Mouse (Mus musculus): ENCODE measurements around the gene 2610021A01Rik.
"Not testable (repeated sequence)": the region's sequence is repeated elsewhere in the genome, so short reads cannot be mapped to it uniquely, and the experiment has no call there.

The 2610021A01Rik gene

GRCm38 (mm10) chr7:41599034-41599813 is at the start of gene 2610021A01Rik:
Gene 2610021A01Rik (plus strand): TSS chr7:41599230.
- ChIA-PET CTCF (interaction anchor here in 2 of 4 experiments (0.8 to 1.0 kb wide), 2 partner anchors 8 to 99 kb away, joined by 3 read pairs; no protein-coding TSS in a partner anchor), POLR2A (interaction anchor here in 3 of 4 experiments (0.6 to 2.4 kb wide), 25 partner anchors 9 to 906 kb away, joined by 3 to 20 read pairs (median 5); partner anchors contain the start of genes Zfp788 (in 3 of the 3), AW146154 (in 2 of the 3), Gm20449 (in 2 of the 3) and AI987944 (in 1 of the 3))

- ChIA-PET CTCF (interaction anchor here in 2 of 4 experiments (0.9 to 1.1 kb wide), 3 partner anchors 13 to 73 kb away, joined by 3 to 5 read pairs (median 3); partner anchors contain the start of genes Gm6871 (in 1 of the 2) and Zfp788 (in 1 of the 2)), POLR2A (interaction anchor here in 3 of 4 experiments (0.6 to 3.9 kb wide), 32 partner anchors 12 to 1032 kb away, joined by 3 to 33 read pairs (median 5); partner anchors contain the start of genes AW146154 (in 3 of the 3), Gm20449 (in 3 of the 3), Zfp788 (in 3 of the 3) and Gm6871 (in 2 of the 3))
These were observed 38.3 kb upstream of the 2610021A01Rik start for GRCm38 (mm10) chr7:41560681-41561080.

- POLR2A ChIA-PET, result interaction anchor here in 3 of 4 experiments (0.8 to 2.0 kb wide), 11 partner anchors 8 to 75 kb away, joined by 3 to 13 read pairs (median 4); partner anchors contain the start of genes Zfp788 (in 2 of the 3) and Gm20449 (in 1 of the 3)
- CTCF ChIA-PET, result interaction anchor here in 3 of 4 experiments (0.5 to 1.6 kb wide), 3 partner anchors 13 to 698 kb away, joined by 3 to 4 read pairs (median 3); no protein-coding TSS in a partner anchor
These were observed 25.5 kb upstream of the 2610021A01Rik start, which contains the start of gene Gm6871 for GRCm38 (mm10) chr7:41573562-41573961. Gene Gm6871 (minus strand): TSS chr7:41573662.

- POLR2A ChIA-PET, result no interaction called here
- CTCF ChIA-PET, result no interaction called here
These were observed 21.1 kb upstream of the 2610021A01Rik start for GRCm38 (mm10) chr7:41577956-41578355.

- POLR2A ChIA-PET, result interaction anchor here in 3 of 4 experiments (0.6 to 3.0 kb wide), 30 partner anchors 8 to 1627 kb away, joined by 3 to 20 read pairs (median 4); partner anchors contain the start of genes Zfp788 (in 3 of the 3), AW146154 (in 2 of the 3), Gm20449 (in 2 of the 3) and Gm6871 (in 2 of the 3)
- CTCF ChIA-PET, result interaction anchor here in 2 of 4 experiments (0.6 to 1.0 kb wide), 2 partner anchors 82 to 83 kb away, joined by 3 to 4 read pairs; partner anchors contain the start of genes AW146154 (in 2 of the 2) and Gm20449 (in 1 of the 2)
These were observed 17.0 kb upstream of the 2610021A01Rik start for GRCm38 (mm10) chr7:41582028-41582427.

GRCm38 (mm10) chr7:41587831-41588230 is 11.2 kb upstream of the 2610021A01Rik start:
- CTCF ChIA-PET, result not testable (repeated sequence)

GRCm38 (mm10) chr7:41598615-41599014 is 415 bp upstream of the 2610021A01Rik start:
- ChIA-PET CTCF (no interaction called here), POLR2A (interaction anchor here in 3 of 4 experiments (0.7 to 2.3 kb wide), 13 partner anchors 10 to 205 kb away, joined by 3 to 11 read pairs (median 4); partner anchors contain the start of genes Zfp788 (in 3 of the 3), AI987944 (in 2 of the 3), AW146154 (in 2 of the 3) and Gm20449 (in 2 of the 3))

More at GRCm38 (mm10) chr7:41587831-41588230, 11.2 kb upstream of the 2610021A01Rik start:
- POLR2A ChIA-PET, result interaction anchor here in 1 of 4 experiments (1.2 kb wide), 1 partner anchor 45 kb away, joined by 3 read pairs; the partner anchor contains the start of gene Zfp788

- ChIA-PET CTCF (interaction anchor here in 3 of 4 experiments (0.7 to 1.2 kb wide), 5 partner anchors 9 to 100 kb away, joined by 3 to 5 read pairs (median 3); partner anchors contain the start of gene Zfp788 (in 1 of the 3)), POLR2A (interaction anchor here in 3 of 4 experiments (0.5 to 2.4 kb wide), 21 partner anchors 9 to 905 kb away, joined by 3 to 20 read pairs (median 5); partner anchors contain the start of genes Zfp788 (in 3 of the 3), AW146154 (in 2 of the 3), Gm20449 (in 2 of the 3) and AI987944 (in 1 of the 3))
These were observed 1.0 kb downstream of the 2610021A01Rik start for GRCm38 (mm10) chr7:41599932-41600548.

GRCm38 (mm10) chr7:41611654-41612053 is 12.6 kb downstream of the 2610021A01Rik start:
- CTCF ChIA-PET, result no interaction called here
- POLR2A ChIA-PET, result interaction anchor here in 1 of 4 experiments (1.0 kb wide), 1 partner anchor 28 kb away, joined by 3 read pairs; no protein-coding TSS in a partner anchor

GRCm38 (mm10) chr7:41616241-41616640 is 17.2 kb downstream of the 2610021A01Rik start:
- CTCF ChIA-PET, result not testable (repeated sequence)

GRCm38 (mm10) chr7:41632409-41633220 is 33.6 kb downstream of the 2610021A01Rik start, which contains the start of gene Zfp788:
Gene Zfp788 (plus strand): TSS chr7:41633203.
- CTCF ChIA-PET, result interaction anchor here (0.6 to 3.1 kb wide), 15 partner anchors 29 to 1833 kb away, joined by 3 to 34 read pairs (median 5); partner anchors contain the start of genes AW146154 (in 3 of the 4) and Gm20449 (in 3 of the 4)
- POLR2A ChIA-PET, result interaction anchor here (0.6 to 3.9 kb wide), 81 partner anchors 10 to 1977 kb away, joined by 3 to 80 read pairs (median 5); partner anchors contain the start of genes 2610021A01Rik (in 3 of the 4), AI987944 (in 3 of the 4), AW146154 (in 2 of the 4) and Gm20449 (in 2 of the 4)

More at GRCm38 (mm10) chr7:41616241-41616640, 17.2 kb downstream of the 2610021A01Rik start:
- POLR2A ChIA-PET, result interaction anchor here in 2 of 4 experiments (0.7 to 0.9 kb wide), 3 partner anchors 17 to 29 kb away, joined by 3 to 4 read pairs (median 3); partner anchors contain the start of gene Zfp788 (in 1 of the 2)

GRCm38 (mm10) chr7:41633221-41633984 is 34.4 kb downstream of the 2610021A01Rik start:
- ChIA-PET POLR2A (interaction anchor here (0.5 to 3.9 kb wide), 79 partner anchors 10 to 1976 kb away, joined by 3 to 80 read pairs (median 5); partner anchors contain the start of genes 2610021A01Rik (in 3 of the 4), AI987944 (in 3 of the 4), AW146154 (in 2 of the 4) and Gm20449 (in 2 of the 4)), CTCF (interaction anchor here (0.6 to 3.1 kb wide), 11 partner anchors 30 to 1832 kb away, joined by 3 to 34 read pairs (median 5); partner anchors contain the start of genes AW146154 (in 3 of the 4) and Gm20449 (in 3 of the 4))

- CTCF ChIA-PET, result not testable (repeated sequence)
- POLR2A ChIA-PET, result interaction anchor here in 1 of 4 experiments (1.8 kb wide), 1 partner anchor 41 kb away, joined by 7 read pairs; the partner anchor contains the start of gene Zfp788
These were observed 75.3 kb downstream of the 2610021A01Rik start for GRCm38 (mm10) chr7:41674326-41674725.
